Mouse (Mus musculus) cortical plate, adult 2 months (tissue): ENCODE results near the gene Vamp4. TPM values are rescaled to one million over a fixed set of nuclear protein-coding genes. Genes with fewer than 3 reads are reported as not detected.

ENCODE experiments used
- H3K27ac ChIP-seq: fragments of 200-500 bp; 2 replicates; pipeline ENCODE4 v1.5.1; 2012; ENCODE audit warnings: low read length, control low read depth, inconsistent platforms; ENCODE audit not compliant: insufficient read depth
- H3K4me1 ChIP-seq: fragments of 200-500 bp; 2 replicates; pipeline ENCODE4 v1.6.1; 2011; ENCODE audit warnings: low read length; ENCODE audit not compliant: control insufficient read depth, insufficient read depth
- H3K4me3 ChIP-seq: fragments of 200-500 bp; 2 replicates; pipeline ENCODE4 v1.5.1; 2011; ENCODE audit warnings: mild to moderate bottlenecking, low read length, control low read depth; ENCODE audit not compliant: insufficient read depth
- CTCF ChIP-seq: fragments of 200-500 bp; IDR thresholded peaks from 2 replicates; pipeline ENCODE4 v1.5.1; 2011; ENCODE audit warnings: mild to moderate bottlenecking, control low read depth, low read length; ENCODE audit not compliant: insufficient read depth; ENCODE audit errors: extremely low read depth
- POLR2A ChIP-seq: fragments of 200-500 bp; IDR thresholded peaks from 2 replicates; pipeline ENCODE4 v1.6.1; 2011; ENCODE audit warnings: mild to moderate bottlenecking, low read length, control low read depth; ENCODE audit not compliant: insufficient read depth; ENCODE audit errors: extremely low read depth
- polyA plus RNA-seq: library from polyadenylated mRNA; depleted of rRNA; stranded (reverse); fragments of >200 nt; gene quantifications from 2 replicates; pipeline ENCODE4 v1.2.3, GENCODE M21; 2012

The Vamp4 gene
- polyA plus RNA-seq, 1 experiment: 82.2 TPM

DNA sequence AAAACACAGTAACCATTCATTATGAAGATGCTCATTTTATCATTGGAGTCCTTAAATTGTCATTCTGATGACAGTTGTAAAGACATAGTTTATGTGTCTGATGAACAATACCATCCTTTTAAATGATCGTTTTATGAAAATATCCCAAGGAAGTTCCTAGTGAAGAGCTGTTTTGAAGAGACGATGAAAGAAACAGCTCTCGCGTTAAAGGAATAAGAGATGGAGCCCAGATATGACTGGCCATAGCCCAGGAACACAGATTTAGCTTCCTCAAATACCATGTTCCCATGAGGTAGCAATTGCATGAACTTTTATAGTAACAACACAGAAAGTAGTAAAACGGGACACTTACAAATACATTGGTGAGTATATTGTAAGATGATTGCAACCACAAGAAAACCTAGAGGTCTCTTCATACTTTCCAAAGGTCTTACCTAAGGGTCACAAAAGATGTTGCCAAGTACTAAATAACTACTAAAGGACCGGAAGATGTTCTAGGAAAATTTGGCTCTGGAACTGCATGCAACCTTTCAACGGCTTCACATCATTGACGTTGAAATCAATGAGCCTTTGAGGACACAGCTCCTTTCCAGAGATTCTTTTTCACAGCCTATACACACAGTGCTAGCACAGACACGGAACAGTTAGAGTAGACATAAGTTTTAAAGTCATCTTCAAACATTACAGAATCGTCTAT, 21.2 kb upstream of the Vamp4 start:
- no peak overlapping the region for H3K27ac ChIP-seq

DNA sequence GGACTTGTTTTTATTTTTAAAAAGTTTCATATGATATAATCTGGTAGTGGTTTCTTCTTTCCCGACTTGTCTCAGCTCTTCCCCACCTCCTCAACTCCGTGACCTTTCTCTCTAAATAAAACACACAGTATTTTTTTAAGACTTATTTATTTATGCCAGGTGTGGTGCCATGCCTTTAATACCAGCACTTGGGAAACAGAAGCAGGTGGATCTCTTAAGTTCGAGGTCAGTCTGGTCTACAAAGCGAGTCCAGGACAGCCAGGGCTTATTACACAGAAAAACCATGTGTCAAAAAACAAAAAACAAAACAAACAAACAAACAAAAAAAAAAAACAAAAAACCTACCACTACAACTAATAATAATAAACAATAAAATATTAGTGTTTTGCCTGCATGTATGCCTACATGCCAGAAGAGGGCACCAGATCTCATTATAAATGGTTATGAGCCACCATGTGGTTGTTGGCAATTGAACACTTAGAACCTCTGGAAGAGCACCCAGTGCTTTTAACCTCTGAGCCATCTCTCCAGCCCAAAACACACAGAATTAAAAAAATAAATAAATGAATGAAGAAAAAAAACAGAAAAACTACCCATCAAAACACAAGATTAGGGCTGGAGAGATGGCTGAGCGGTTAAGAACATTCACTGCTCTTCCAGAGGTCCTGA, 20.6 kb upstream of the Vamp4 start:
- H3K4me3 ChIP-seq: no peak overlapping the region; the same call in 1 of the 2 replicates
- peak; percentile 35; the same call in 1 of the 2 replicates for TF ChIP-seq CTCF
- TF ChIP-seq POLR2A: no peak
- peaks cover 4% of the 10 kb centered on the region; the same call in 1 of the 2 replicates for H3K4me1 ChIP-seq
- no peak overlapping the region for H3K27ac ChIP-seq

More for the DNA sequence above, 21.2 kb upstream of the Vamp4 start:
- Histone ChIP-seq H3K4me1 (peaks cover 4% of the 10 kb centered on the region; the same call in 1 of the 2 replicates), H3K4me3 (peak overlapping the region; percentile 62; the same call in 1 of the 2 replicates)
- no peak for TF ChIP-seq CTCF
- no peak for TF ChIP-seq POLR2A

DNA sequence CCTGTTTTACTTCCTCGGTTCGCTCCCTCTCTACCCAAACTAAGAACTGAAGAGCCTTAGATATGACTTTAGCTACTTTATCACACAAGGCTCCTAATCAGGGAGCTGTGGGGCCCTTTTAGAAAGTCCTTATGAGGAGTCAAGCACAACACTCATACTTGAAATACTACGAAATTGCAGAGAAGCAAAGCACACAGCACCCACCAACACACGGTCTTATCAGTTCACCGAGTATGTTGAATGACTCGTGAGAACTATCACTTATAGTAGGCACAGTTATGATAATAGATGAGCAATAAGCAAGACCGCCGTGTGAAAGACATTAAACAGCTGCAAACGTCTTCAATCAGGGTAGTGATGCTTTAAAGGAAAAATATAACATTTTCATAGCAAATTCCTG, 17.4 kb upstream of the Vamp4 start:
- no peak overlapping the region for H3K27ac ChIP-seq
- no peak for TF ChIP-seq CTCF
- no peak for TF ChIP-seq POLR2A
- peaks cover 2% of the 10 kb centered on the region; the same call in 1 of the 2 replicates for H3K4me1 ChIP-seq
- no peak overlapping the region for H3K4me3 ChIP-seq

DNA sequence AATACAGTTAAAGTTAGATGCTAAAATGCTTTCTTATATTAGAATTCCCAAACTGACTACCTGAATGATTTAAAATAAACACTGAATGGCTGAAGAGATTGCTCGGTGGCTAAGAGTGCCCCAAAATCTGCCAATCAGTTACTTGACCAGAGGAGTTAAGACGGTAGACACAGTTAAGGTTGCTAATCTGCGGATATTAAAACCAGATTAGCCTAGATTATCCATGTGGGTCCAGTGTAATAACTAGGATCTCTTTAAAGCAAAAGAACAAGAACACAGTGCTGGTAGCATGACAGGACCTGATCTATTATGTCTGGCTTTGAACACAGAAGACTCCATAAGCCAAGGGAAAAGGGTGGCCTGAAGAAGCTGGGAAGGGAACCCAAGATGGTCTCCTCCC, 16.1 kb upstream of the Vamp4 start:
- no peak overlapping the region for H3K4me3 ChIP-seq
- H3K27ac ChIP-seq: no peak overlapping the region
- TF ChIP-seq CTCF (no peak), POLR2A (no peak)
- peaks cover under 1% of the 10 kb centered on the region; the same call in 1 of the 2 replicates for H3K4me1 ChIP-seq

DNA sequence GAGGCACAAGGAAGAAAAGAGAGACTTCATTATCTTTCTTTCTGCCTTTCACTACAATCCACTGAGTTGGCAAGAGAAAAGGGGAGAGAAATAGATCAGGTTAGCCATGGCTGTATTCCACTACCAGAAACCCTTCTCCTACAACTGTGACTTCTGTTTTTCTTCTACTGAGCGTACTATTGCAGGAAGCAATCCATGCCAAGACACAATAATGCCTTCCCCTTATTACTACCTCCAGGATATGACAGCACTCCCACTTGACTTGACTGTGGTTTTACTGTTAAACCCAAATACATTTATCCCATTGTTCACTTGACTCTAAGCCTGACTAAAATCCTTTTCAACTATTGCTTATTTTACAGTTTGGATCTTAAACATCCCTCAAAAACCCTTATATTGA, 7.1 kb upstream of the Vamp4 start:
- Histone ChIP-seq H3K4me3 (no peak overlapping the region), H3K27ac (no peak overlapping the region), H3K4me1 (peaks cover 1% of the 10 kb centered on the region; the same call in 1 of the 2 replicates)
- TF ChIP-seq CTCF (no peak), POLR2A (no peak)

DNA sequence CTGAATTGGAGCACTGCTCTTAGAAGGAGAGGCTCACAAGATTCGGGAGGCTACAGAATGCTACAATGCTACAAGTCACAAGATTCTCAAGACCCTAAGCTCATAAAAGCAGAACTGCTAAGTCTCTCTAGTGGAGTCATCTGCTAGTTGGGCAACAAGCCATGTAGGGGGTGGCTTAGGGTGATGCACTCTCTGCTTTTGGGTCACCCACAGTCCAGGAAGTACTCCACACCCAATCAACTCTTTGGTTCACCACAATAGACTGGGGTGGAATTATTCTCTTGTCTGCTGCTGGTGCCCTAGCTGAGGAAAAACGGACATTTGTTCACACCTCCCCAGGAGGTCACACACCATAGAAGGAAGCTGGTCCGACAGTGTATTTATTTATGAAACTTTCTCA, 5.3 kb upstream of the Vamp4 start:
- Histone ChIP-seq H3K27ac (no peak overlapping the region), H3K4me3 (no peak overlapping the region), H3K4me1 (peaks cover 1% of the 10 kb centered on the region; the same call in 1 of the 2 replicates)
- TF ChIP-seq POLR2A: no peak
- no peak for TF ChIP-seq CTCF

DNA sequence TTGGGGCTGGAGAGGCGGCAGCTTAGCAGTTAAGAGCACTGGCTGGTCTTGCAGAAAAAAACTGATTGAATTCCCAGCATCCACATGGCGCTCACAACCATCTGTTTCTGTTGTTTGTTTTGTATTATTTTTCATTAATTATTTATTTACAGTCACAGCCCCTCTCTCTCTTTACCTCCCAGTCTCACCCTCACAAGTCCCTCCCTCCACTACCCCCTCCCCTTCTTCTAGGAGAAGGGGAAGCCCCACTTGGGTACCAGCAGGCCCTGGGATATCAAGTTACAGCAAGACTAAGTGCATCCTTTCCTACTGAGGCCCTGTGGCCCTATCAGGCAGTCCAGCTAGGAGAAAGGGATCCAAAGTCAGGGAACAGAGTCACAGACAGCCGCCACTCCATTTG, 3.0 kb upstream of the Vamp4 start:
- TF ChIP-seq POLR2A (no peak), CTCF (no peak)
- H3K4me3 ChIP-seq: no peak overlapping the region
- H3K27ac ChIP-seq: no peak overlapping the region
- no peaks in the 10 kb centered on the region for H3K4me1 ChIP-seq

DNA sequence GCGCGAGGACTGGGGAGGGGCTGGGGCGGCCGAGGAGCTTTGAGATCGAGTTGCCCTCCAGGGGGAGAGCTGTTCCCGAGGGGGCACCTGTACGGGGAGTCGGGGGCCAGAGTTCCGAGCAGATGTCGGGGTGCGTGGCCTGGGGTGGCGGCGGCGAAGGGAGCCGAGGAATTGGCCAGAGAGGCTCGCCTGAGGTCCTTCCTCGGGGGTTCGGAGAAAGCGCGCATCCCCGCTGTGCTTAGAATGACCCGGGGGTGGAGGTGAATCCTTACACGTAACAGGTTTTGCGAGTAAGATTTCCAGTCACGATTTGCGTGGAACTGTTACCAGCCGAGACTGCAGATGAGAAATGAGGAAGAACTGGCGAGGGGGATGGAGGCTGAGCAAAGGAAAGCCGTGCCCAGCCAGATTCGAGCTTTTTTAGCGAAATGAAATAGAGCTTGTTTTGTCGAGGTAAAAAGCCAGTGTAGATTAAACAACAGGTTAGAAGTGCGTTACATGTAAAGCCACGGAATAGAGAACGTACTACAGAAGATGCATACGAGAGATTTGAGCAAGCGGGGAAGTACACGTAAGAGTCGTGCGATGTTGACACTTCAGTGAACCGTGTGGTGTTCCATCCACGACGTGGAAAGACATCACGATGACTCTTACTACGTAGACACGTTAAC, 751 bp downstream of the Vamp4 start:
- Histone ChIP-seq H3K4me3 (peak overlapping the region; percentile 64), H3K4me1 (no peaks in the 10 kb centered on the region), H3K27ac (peak overlapping the region; percentile 81)
- TF ChIP-seq POLR2A: no peak

DNA sequence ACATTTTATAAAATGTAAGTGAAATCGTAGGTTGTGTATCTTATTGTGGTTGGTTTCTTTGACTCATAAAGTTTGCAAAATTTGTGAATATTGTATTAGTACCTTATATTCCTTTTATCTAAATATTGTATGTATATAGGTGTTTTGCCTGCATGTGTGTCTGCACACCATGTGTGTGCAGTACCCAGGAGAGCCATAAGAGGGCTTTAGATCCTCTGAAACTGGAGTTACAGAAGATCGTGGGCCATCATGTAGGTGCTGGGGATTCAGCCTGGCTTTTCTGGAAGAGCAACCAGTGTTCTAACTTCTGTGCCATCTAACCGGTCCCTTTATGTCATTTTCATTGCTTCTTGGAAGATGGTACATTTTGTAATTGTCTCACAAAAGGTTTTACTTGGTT, 4.8 kb downstream of the Vamp4 start:
- no peak for TF ChIP-seq POLR2A
- TF ChIP-seq CTCF: no peak
- Histone ChIP-seq H3K4me1 (no peaks in the 10 kb centered on the region), H3K27ac (no peak overlapping the region), H3K4me3 (no peak overlapping the region)
